Mouse (Mus musculus): ENCODE results near the gene Chrnb4.

Chrnb4 gene

DNA sequence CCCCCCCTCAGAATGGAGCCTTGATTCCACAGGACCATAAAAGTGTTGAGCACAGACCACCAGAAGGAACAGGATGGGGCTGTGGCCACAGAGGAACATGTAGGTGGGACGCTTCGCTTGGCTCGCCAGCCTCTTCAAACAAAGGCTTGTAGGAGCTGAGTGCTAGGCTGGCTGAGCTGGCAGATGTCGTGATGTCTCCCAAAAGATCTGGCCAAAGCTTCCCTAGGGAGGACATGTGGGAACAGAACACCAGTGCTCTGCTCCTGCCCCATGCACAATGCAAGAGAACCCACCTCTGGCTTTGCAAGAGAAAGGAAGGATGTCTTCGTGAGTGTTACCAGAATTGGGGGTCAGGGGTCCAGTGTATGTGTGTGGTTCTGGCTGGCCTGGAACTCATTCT, 25.3 kb downstream of the Chrnb4 start:
- DNase-seq (ENCODE audit: low spot score in 2 of 2) = no peak

DNA sequence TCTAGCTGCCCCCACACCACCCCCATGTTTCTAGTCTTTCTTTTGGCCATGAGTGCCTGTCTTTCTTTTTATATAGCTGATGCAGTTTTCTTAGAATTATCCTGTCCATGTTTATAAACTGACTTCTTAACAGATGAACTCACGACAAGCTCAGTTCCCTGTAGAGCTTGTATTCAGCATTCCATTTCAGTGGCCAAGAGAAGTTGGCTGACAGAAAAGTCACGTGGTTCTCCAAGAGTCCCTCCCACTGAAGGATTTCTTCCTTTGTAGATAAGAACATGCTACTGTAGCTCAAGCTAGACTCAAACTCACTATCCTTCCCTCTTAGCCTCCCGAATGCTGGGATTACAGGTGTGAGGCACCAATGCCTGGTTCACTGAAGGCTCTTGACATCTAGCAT, 31.7 kb downstream of the Chrnb4 start:
- DNase-seq (ENCODE audit: low spot score in 2 of 2) = no peak

DNA sequence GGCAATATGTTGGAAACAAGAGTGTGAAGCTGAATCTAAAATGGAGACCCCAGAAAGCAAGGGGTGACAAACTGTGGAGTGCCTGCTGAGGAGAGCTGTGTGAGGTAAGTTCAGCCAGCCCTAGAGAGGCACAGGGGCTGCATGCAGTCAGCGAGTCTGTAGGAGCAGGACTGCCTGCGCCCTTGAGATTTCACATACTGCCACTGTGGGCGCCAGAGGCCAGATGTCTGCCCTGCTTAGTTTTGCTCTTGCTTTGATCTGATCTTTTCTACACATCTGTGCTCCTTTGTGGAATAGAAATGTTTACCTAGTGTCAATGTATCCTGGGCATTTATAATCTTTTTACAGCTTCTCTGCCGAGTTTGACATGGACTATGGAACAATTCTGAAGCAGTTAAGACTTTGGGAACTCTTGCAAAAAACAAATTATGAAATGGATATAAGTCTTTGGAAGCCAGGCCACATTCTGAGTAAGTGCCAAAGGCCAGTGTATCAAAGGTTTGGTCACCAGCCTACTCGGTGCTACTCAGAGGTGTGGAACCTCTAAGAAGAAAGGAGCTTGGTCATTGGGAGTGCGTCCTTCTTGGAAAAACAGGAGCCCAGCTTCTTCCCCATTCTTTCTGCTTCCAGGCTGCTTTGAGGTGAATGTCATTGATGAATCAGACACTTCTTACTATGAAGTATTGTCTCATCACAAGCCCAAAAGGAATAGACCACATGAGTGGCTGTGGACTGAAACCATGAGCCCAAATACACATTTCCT, 37.8 kb downstream of the Chrnb4 start:
- no peak for DNase-seq (ENCODE audit: low spot score in 2 of 2)

DNA sequence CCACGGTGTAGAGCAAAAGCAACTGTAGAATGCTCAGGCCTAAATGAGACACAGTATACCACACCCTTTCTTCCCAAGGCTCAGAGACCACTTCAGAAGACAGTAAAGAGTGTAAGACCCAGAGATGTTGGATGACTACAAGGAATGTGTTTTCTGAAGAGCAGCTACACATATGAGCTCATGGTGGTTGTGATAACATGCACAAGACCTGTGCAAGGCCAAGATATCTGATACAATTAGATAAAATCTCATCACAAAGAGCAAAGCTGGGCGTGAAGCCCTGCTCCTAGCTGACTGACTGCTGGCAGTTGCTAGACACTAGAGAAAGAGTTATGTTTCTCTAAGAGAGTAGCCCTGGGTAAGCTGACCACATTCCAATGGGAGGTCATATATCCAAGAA, 38.9 kb downstream of the Chrnb4 start:
- no peak for DNase-seq (ENCODE audit: low spot score in 2 of 2)

DNA sequence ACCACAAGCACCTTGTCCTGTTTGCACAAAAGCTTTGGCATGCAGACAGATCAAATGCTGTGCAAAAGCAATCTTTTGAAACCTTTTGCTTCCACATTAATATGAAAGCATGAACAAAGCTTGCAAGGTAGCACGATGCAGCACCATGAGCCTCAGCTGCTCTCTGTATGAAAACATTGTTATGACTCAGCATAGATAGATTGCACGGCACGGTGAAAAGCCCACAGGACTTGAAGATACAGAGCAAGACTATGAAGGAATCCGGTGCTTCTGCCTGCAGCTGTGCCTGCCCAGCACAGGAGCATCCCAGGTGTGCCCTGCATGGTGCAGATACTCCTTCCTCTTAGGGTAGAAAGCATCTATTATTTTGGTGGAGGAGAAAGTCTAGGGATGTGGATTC, 45.0 kb downstream of the Chrnb4 start:
- DNase-seq (ENCODE audit: low spot score in 2 of 2) = no peak

DNA sequence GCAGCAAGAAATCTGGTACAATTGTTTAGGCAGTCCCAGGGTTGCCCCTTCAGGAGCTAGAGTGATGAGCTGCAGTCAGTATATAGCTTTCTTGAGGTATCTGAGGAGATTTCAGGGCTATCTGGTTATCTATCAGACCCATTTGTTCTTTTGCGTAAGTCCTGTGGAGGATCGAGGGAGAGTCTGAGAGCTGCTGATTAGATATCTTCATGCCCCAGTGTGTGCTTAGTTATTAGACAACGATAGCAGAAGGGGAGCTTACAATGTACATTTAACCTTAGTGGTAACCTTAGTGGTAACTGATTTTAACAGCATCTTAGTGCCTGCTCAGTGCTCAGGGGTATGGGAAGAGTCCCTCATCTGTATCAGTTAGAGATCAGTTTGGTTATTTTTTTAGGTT, 52.9 kb downstream of the Chrnb4 start:
- DNase-seq (ENCODE audit: low spot score in 2 of 2) = no peak

DNA sequence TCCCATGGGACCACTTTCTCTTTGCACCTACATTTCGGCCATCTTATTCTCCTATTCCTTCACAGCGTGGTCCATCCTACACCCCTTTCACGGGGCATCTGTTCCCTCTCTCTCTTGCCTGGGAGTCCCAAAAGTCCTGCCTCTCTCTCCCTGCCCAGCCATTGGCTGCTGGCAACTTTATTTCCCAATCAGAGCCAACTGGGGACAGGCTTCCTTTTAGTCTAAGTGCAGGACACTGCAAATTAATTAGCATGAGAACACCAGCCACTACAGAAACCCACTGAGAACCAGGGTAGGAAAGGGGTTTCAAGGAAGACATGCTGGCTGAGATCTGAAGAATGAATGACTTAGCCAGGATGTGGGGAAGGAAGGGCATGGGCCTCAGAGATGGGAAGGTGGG, 54.2 kb downstream of the Chrnb4 start:
- DNase-seq (ENCODE audit: low spot score in 2 of 2) = no peak

DNA sequence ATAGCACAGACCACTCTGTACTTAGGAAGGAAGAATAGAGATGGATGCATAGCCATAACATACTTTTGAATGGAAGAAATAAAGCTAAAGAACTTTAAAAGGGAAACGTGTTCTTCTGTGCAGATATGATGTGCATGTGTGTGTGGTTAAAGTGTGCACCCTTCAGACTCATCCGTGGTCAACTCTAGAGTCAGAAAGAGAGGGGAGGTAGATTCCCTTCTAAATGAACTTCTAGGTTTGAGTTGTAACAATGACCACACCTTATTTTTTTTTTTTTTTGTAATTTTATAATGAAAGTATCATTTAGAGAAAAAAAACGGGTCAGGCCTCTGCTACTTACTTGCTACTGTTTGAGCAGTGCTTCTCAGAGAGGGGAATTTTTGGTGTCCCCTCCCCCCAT, 58.2 kb downstream of the Chrnb4 start:
- no peak for DNase-seq (ENCODE audit: low spot score in 2 of 2)

DNA sequence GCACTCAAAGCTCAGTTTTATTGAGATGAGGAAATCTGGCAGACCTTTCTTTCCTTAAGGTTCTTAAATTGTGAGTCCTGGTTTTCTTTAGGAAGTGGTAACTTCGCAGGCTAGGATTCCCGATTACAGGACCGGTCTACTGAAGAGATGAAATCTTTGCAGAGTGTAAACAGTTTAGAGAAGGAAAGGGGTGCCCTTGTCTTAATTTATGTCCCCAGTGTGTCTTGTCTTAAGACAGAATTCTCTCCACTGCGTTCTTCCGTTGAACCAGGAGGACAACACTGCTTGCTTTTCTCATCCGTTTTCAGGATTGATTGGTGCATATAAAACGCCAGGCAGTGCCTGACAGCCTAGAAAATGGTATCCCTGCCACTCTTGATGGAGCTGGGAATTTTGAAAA, 66.2 kb downstream of the Chrnb4 start:
- DNase-seq (ENCODE audit: low spot score in 2 of 2) = no peak

DNA sequence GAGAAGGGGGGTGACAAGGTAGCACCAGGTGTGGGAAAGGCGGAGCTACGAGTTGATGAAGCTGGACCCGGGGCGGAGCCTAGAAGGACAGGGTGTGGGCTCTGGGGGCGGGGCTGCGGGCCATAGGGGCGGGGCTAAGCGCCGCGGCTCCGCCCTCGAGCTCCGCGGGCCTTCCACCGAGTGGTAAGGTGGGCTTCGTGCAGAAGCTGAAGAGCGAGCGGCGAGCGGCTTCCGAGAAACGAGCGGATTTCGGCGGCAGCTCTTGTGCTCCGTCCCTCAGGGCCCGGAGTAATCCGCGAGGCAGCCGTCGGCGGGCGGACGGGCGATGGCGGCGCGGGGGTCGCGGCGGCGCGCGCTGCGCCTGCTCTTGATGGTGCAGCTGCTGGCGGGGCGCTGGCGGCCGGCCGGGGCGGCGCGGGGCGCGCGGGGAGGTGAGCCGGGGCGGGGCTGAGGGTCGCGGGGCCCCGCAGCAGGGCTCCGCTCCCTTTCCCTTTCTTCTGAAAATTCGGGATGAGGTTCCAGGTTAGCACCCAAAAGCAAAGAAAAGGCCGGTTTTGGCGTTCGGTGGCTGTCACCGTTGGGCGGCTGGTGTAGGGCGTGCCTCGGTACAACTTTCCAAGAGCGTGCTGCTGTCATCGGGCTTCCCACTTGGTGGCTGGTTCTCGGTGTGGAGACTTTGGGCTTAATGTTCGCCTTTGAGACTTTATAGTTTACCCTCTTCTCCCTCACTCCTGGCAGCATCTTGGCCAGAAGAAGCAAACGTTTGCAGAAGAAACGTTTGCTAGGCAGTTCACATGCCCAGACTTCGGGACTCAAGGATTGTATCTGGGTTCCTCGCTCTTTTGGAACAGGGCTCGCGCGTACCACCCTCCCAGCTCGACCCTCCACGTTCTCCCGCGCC, 67.0 kb downstream of the Chrnb4 start:
- peak in 1 of 2 experiments; percentile 12 for DNase-seq (ENCODE audit: low spot score in 2 of 2)

DNA sequence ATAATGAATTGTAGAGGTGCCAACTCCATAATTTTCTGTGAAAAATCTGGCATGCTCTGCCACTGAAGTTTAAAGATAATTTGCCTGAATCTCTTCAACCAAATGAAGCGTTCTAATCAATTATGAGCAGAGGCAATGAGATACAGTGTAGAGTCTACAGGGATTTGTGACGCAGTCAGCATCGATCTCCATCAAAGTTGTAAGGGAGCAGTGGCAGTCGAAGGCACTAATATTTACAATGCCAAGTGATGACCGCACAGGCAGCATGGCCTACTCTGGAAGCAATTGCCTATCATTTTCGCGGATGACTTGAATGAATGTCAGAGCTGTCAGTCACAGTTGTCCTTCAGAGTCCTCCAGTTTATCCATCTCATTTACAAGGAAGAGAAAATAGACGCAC, 67.9 kb downstream of the Chrnb4 start, which contains the start of gene Chrna5:
Gene Chrna5, plus strand, starts transcription at position 207 of the 400 bp plus-strand sequence.
- DNase-seq (ENCODE audit: low spot score in 2 of 2) = no peak
